Mouse (Mus musculus): ENCODE results near the gene Tfeb.

- TF ChIP-seq CTCF (IDR thresholded peaks at IDR 0.05; ENCODE audit: low read depth) (no peak), EP300 (IDR thresholded peaks at IDR 0.05; ENCODE audit: low read depth) (no peak)
Measured at GRCm38 (mm10) chr17:47694442-47694502, 42.6 kb upstream of the Tfeb start, which contains the start of gene Gm21981.

Measured in liver, postnatal 0 days (tissue).